ENCODE assay signal across 27 mouse cellular contexts in genomic region chr5:149642783-149643509, GRCm38 (mm10). TPM values are rescaled to one million over a fixed set of nuclear protein-coding genes. Genes with fewer than 3 reads are reported as not detected.
DNase-seq lines count a peak whose midpoint lies in the region; ATAC-seq and TF ChIP-seq lines count a peak whose summit lies in the region.
"Had no signal": no experiment of that assay in that cellular context is flagged by ENCODE, and none has a peak within 500 bp of the region (broad histone marks: within the 10 kb centered on the region; RNA-seq: fewer than 3 reads in every experiment).

No protein-coding gene starts in this region.

- H3K4me2 ChIP-seq in intestine, embryonic 16.5 days (ENCODE audit: low read depth, low read length): no peak overlapping the region
- no peak overlapping the region for H3K4me2 ChIP-seq in intestine, embryonic 15.5 days (replicated peaks)
- H3K4me2 ChIP-seq: embryonic facial prominence, embryonic 13.5 days; forebrain, embryonic 15.5 days; heart, embryonic 13.5 days; neural tube, embryonic 15.5 days; stomach, embryonic 15.5 days had no signal

- no peak overlapping the region for H3K9ac ChIP-seq in intestine, embryonic 16.5 days (ENCODE audit: low read depth, low read length)
- H3K9ac ChIP-seq in intestine, embryonic 15.5 days: no peak overlapping the region
- H3K9ac ChIP-seq: embryonic facial prominence, embryonic 13.5 days; forebrain, embryonic 15.5 days; heart, embryonic 13.5 days; liver, embryonic 14.5 days; neural tube, embryonic 15.5 days; stomach, embryonic 15.5 days had no signal

- no peaks in the 10 kb centered on the region for H3K36me3 ChIP-seq in intestine, embryonic 16.5 days (ENCODE audit: control insufficient read depth, insufficient read depth, low read length)
- H3K36me3 ChIP-seq in intestine, embryonic 15.5 days: no peaks in the 10 kb centered on the region
- H3K36me3 ChIP-seq in small intestine, adult 2 months (ENCODE audit: control insufficient read depth, insufficient read depth, low read length): no peaks in the 10 kb centered on the region
- H3K36me3 ChIP-seq: embryonic facial prominence, embryonic 13.5 days; forebrain, embryonic 15.5 days; heart, embryonic 13.5 days; midbrain, embryonic 10.5 days; neural tube, embryonic 15.5 days; stomach, embryonic 15.5 days had no signal

- no peak for TF ChIP-seq POLR2A in small intestine, adult 2 months (IDR thresholded peaks at IDR 0.05; ENCODE audit: low read depth, low read length)

- H3K4me3 ChIP-seq in intestine, embryonic 16.5 days (ENCODE audit: low read length): no peak overlapping the region
- H3K4me3 ChIP-seq in intestine, embryonic 15.5 days (replicated peaks): no peak overlapping the region
- H3K4me3 ChIP-seq in small intestine, adult 2 months (ENCODE audit: low read depth, low read length): peak overlapping the region; percentile 47
- H3K4me3 ChIP-seq: embryonic facial prominence, embryonic 13.5 days; forebrain, embryonic 15.5 days; heart, embryonic 13.5 days; midbrain, embryonic 10.5 days; neural tube, embryonic 15.5 days; stomach, embryonic 15.5 days had no signal

- H3K4me1 ChIP-seq in intestine, embryonic 16.5 days (ENCODE audit: control insufficient read depth, insufficient read depth, low read length): no peaks in the 10 kb centered on the region
- H3K4me1 ChIP-seq in intestine, embryonic 15.5 days (replicated peaks): no peaks in the 10 kb centered on the region
- H3K4me1 ChIP-seq in small intestine, adult 2 months (ENCODE audit: control insufficient read depth, insufficient read depth, insufficient read length, low read length): peaks cover 1% of the 10 kb centered on the region; the same call in 1 of the 2 replicates
- H3K4me1 ChIP-seq: embryonic facial prominence, embryonic 13.5 days; stomach, embryonic 15.5 days had no signal

- 76% methylated on average over 11 of the region's 11 CpGs for WGBS in intestine, embryonic 16.5 days
- 73% methylated on average over 11 of the region's 11 CpGs for whole genome bisulfite sequencing in intestine, embryonic 15.5 days
- 30% methylated on average over 11 of the region's 11 CpGs for WGBS in small intestine, adult 2 months

- TF ChIP-seq CTCF in small intestine, adult 2 months (IDR thresholded peaks at IDR 0.05; ENCODE audit: extremely low read depth, insufficient read length, insufficient replicate concordance, low read depth, low read length): no peak

- DNase-seq in right cerebral cortex, adult 18-20 months: peak; percentile 54
- DNase-seq in right cerebral cortex, postnatal 14 days: no peak
- peak; percentile 34 for DNase-seq in gonadal fat pad, adult 2 months (ENCODE audit: low read depth)
- DNase-seq in c-Kit-positive CD71-positive TER-119-positive erythroid progenitor cells, embryonic 14.5 days (ENCODE audit: low spot score): no peak
- DNase-seq in thymus, postnatal 36 days: no peak
- DNase-seq: adrenal gland, adult 8-10 months; cerebellum, adult 2 months; cerebellum, postnatal 25 days; gastrocnemius, postnatal 14 days; heart, adult 18-20 months; heart, postnatal 14 days; kidney, adult 2 months; layer of hippocampus, postnatal 36 days; thymus, adult 18-20 months; thymus, postnatal 4 days had no signal

- no peak overlapping the region for H3K27ac ChIP-seq in intestine, embryonic 16.5 days (ENCODE audit: low read length)
- no peak overlapping the region for H3K27ac ChIP-seq in intestine, embryonic 15.5 days
- H3K27ac ChIP-seq in small intestine, adult 2 months (ENCODE audit: insufficient read depth, low read depth, low read length): peak overlapping the region; percentile 39; the same call in 1 of the 2 replicates
- H3K27ac ChIP-seq: embryonic facial prominence, embryonic 13.5 days; forebrain, embryonic 15.5 days; heart, embryonic 13.5 days; liver, embryonic 14.5 days; macrophage; midbrain, embryonic 10.5 days; neural tube, embryonic 15.5 days; stomach, embryonic 15.5 days had no signal

- H3K27me3 ChIP-seq in intestine, embryonic 16.5 days (replicated peaks; ENCODE audit: control insufficient read depth, insufficient read depth, low read length): no peaks in the 10 kb centered on the region
- H3K27me3 ChIP-seq in intestine, embryonic 15.5 days (replicated peaks): no peaks in the 10 kb centered on the region
- H3K27me3 ChIP-seq in small intestine, adult 2 months (ENCODE audit: control insufficient read depth, insufficient read depth, low read length): no peaks in the 10 kb centered on the region
- H3K27me3 ChIP-seq: embryonic facial prominence, embryonic 13.5 days; forebrain, embryonic 15.5 days; heart, embryonic 13.5 days; neural tube, embryonic 15.5 days; stomach, embryonic 15.5 days had no signal

- peak; percentile 5; the same call in 1 of the 2 replicates for ATAC-seq in intestine, embryonic 16.5 days
- ATAC-seq in intestine, embryonic 15.5 days: no peak
- ATAC-seq: activated CD4-positive, CD25-positive, alpha-beta regulatory T cell, adult 4 months; forebrain, embryonic 15.5 days had no signal

- no peaks in the 10 kb centered on the region for H3K9me3 ChIP-seq in intestine, embryonic 16.5 days (ENCODE audit: control insufficient read depth, low read length)
- no peaks in the 10 kb centered on the region for H3K9me3 ChIP-seq in intestine, embryonic 15.5 days
- H3K9me3 ChIP-seq: embryonic facial prominence, embryonic 13.5 days; forebrain, embryonic 15.5 days; heart, embryonic 13.5 days; midbrain, embryonic 10.5 days; neural tube, embryonic 15.5 days; stomach, embryonic 15.5 days had no signal

RNA-seq across cellular contexts. Expression of gene Hsph1, which starts 6.8 kb away (rescaled TPM):
- 47.7 and 47.9 TPM in 2 replicates for polyA plus RNA-seq in intestine, embryonic 16.5 days (2015; fragmentation: Nextera tagmentation; extraction: Ambion mirVana)
- 54.8 and 56.8 TPM in 2 replicates for polyA plus RNA-seq in intestine, embryonic 15.5 days (2015; fragmentation: Nextera tagmentation; extraction: Ambion mirVana)
- polyA plus RNA-seq in gonadal fat pad, adult 2 months (2012; rRNA removed): 7.9 and 10.4 TPM in 2 replicates
- polyA plus RNA-seq in small intestine, adult 2 months (2012; rRNA removed): 4.1 and 6.6 TPM in 2 replicates

RNA-seq across cellular contexts. Expression of gene B3glct, which starts 35.1 kb away (rescaled TPM):
- 9.7 and 11.4 TPM in 2 replicates for polyA plus RNA-seq in intestine, embryonic 16.5 days (2015; fragmentation: Nextera tagmentation; extraction: Ambion mirVana)
- 11.2 and 12.3 TPM in 2 replicates for polyA plus RNA-seq in intestine, embryonic 15.5 days (2015; fragmentation: Nextera tagmentation; extraction: Ambion mirVana)
- polyA plus RNA-seq in gonadal fat pad, adult 2 months (2012; rRNA removed): 8.9 and 11.1 TPM in 2 replicates
- 3.5 and 4.8 TPM in 2 replicates for polyA plus RNA-seq in small intestine, adult 2 months (2012; rRNA removed)

Comparison
In these comparisons a context has a peak if more than half of its experiments do, and no peak if none do; other contexts are left out.
1. DNase-seq: peak in right cerebral cortex, adult 18-20 months (single experiment) and gonadal fat pad, adult 2 months (single experiment); none in right cerebral cortex, postnatal 14 days (single experiment), c-Kit-positive CD71-positive TER-119-positive erythroid progenitor cells, embryonic 14.5 days (single experiment) and thymus, postnatal 36 days (0 of 2).